Mouse (Mus musculus) CD4-positive, CD25-positive, alpha-beta regulatory T cell, adult 2 months (primary cell): ENCODE measurements around the gene Rpl9-ps6.
"Not testable (repeated sequence)": the region's sequence is repeated elsewhere in the genome, so short reads cannot be mapped to it uniquely, and the experiment has no call there.

ENCODE experiments used
- DNase-seq: peaks from one replicate; pipeline ENCODE4 v3.0.0-alpha.2; 2012; ENCODE audit warnings: low read depth, low spot score

Rpl9-ps6 gene

GRCm38 (mm10) chr19:32481511-32481910, 15.1 kb upstream of the Rpl9-ps6 start:
- DNase-seq: no peak

- DNase-seq: no peak
Observed at GRCm38 (mm10) chr19:32480791-32481442, 14.5 kb upstream of the Rpl9-ps6 start.

GRCm38 (mm10) chr19:32480255-32480654, 13.9 kb upstream of the Rpl9-ps6 start:
- DNase-seq: no peak

GRCm38 (mm10) chr19:32476712-32477052, 10.3 kb upstream of the Rpl9-ps6 start:
- no peak for DNase-seq

GRCm38 (mm10) chr19:32476016-32476711, 9.8 kb upstream of the Rpl9-ps6 start:
- no peak for DNase-seq

- no peak for DNase-seq
Observed at GRCm38 (mm10) chr19:32470570-32471263, 4.3 kb upstream of the Rpl9-ps6 start.

- peak; percentile 85 for DNase-seq
Observed at GRCm38 (mm10) chr19:32470059-32470497, 3.7 kb upstream of the Rpl9-ps6 start.

GRCm38 (mm10) chr19:32467325-32467724, 947 bp upstream of the Rpl9-ps6 start:
- DNase-seq: no peak

GRCm38 (mm10) chr19:32465228-32465627, 1.1 kb downstream of the Rpl9-ps6 start:
- peak; percentile 78 for DNase-seq

GRCm38 (mm10) chr19:32463037-32463436, 3.3 kb downstream of the Rpl9-ps6 start:
- no peak for DNase-seq

GRCm38 (mm10) chr19:32457631-32458030, 8.7 kb downstream of the Rpl9-ps6 start:
- DNase-seq: not testable (repeated sequence)

GRCm38 (mm10) chr19:32456744-32457143, 9.6 kb downstream of the Rpl9-ps6 start:
- no peak for DNase-seq

- DNase-seq: no peak
Observed at GRCm38 (mm10) chr19:32452231-32452630, 14.1 kb downstream of the Rpl9-ps6 start.

- no peak for DNase-seq
Observed at GRCm38 (mm10) chr19:32448931-32449330, 17.4 kb downstream of the Rpl9-ps6 start.

- DNase-seq: peak; percentile 78
Observed at GRCm38 (mm10) chr19:32441568-32441967, 24.8 kb downstream of the Rpl9-ps6 start.

- DNase-seq: no peak
Observed at GRCm38 (mm10) chr19:32439356-32439755, 27.0 kb downstream of the Rpl9-ps6 start.

GRCm38 (mm10) chr19:32425856-32426255, 40.5 kb downstream of the Rpl9-ps6 start:
- no peak for DNase-seq

GRCm38 (mm10) chr19:32424706-32425105, 41.7 kb downstream of the Rpl9-ps6 start:
- no peak for DNase-seq

- DNase-seq: no peak
Observed at GRCm38 (mm10) chr19:32419069-32419468, 47.3 kb downstream of the Rpl9-ps6 start.

GRCm38 (mm10) chr19:32416692-32417317, 49.6 kb downstream of the Rpl9-ps6 start:
- no peak for DNase-seq
